Mouse (Mus musculus): ENCODE results near the gene C130060K24Rik. TPM values are rescaled to one million over a fixed set of nuclear protein-coding genes. Genes with fewer than 3 reads are reported as not detected.

Gene C130060K24Rik
- total and polyA plus RNA-seq, 3 experiments = 0.05 TPM; not detected in 2

- H3K9me3 ChIP-seq (replicated peaks) = no peaks in the 10 kb centered on the region
- no peaks in the 10 kb centered on the region for H3K36me3 ChIP-seq (replicated peaks)
- TF ChIP-seq POLR2AphosphoS5 (IDR thresholded peaks at IDR 0.05; ENCODE audit: insufficient replicate concordance, low read depth, low read length) (no peak), TAL1 (conservative IDR thresholded peaks at IDR 0.05; ENCODE audit: low read depth, low read length) (no peak), GATA1 (IDR thresholded peaks at IDR 0.05; ENCODE audit: borderline replicate concordance, low read length) (no peak), CTCF (IDR thresholded peaks at IDR 0.05; ENCODE audit: low read depth, low read length) (no peak), GATA2 (IDR thresholded peaks at IDR 0.05; ENCODE audit: borderline replicate concordance, low read depth, low read length) (no peak)
- H3K27me3 ChIP-seq (ENCODE audit: insufficient read depth, low read length) = no peaks in the 10 kb centered on the region; the same call in 1 of the 2 replicates
- H3K4me1 ChIP-seq (ENCODE audit: insufficient read depth, low read depth, low read length) = no peaks in the 10 kb centered on the region
- DNase-seq (ENCODE audit: low spot score) (no peak), ATAC-seq (ENCODE audit: extremely low read depth, insufficient number of reproducible peaks, low FRiP score, poor library complexity, severe bottlenecking) (no peak)
- H3K4me3 ChIP-seq (ENCODE audit: low read depth, low read length) = no peak overlapping the region
These were observed 84.4 kb downstream of the C130060K24Rik start for GRCm38 (mm10) chr6:65465294-65465693.

- no peaks in the 10 kb centered on the region for H3K36me3 ChIP-seq (replicated peaks)
- H3K4me3 ChIP-seq (ENCODE audit: low read depth, low read length) = no peak overlapping the region
- DNase-seq (ENCODE audit: low spot score) = no peak
These were observed 89.4 kb downstream of the C130060K24Rik start for GRCm38 (mm10) chr6:65470320-65470719.

GRCm38 (mm10) chr6:65472455-65472854 lies 91.5 kb downstream of the C130060K24Rik start:
- no peaks in the 10 kb centered on the region; the same call in 1 of the 2 replicates for H3K27me3 ChIP-seq (ENCODE audit: insufficient read depth, low read length)
- ATAC-seq (ENCODE audit: extremely low read depth, insufficient number of reproducible peaks, low FRiP score, poor library complexity, severe bottlenecking) (no peak), DNase-seq (ENCODE audit: low spot score) (no peak)
- TF ChIP-seq POLR2AphosphoS5 (IDR thresholded peaks at IDR 0.05; ENCODE audit: insufficient replicate concordance, low read depth, low read length) (no peak), GATA2 (IDR thresholded peaks at IDR 0.05; ENCODE audit: borderline replicate concordance, low read depth, low read length) (no peak), GATA1 (IDR thresholded peaks at IDR 0.05; ENCODE audit: borderline replicate concordance, low read length) (no peak), TAL1 (conservative IDR thresholded peaks at IDR 0.05; ENCODE audit: low read depth, low read length) (no peak), CTCF (IDR thresholded peaks at IDR 0.05; ENCODE audit: low read depth, low read length) (no peak)
- no peaks in the 10 kb centered on the region for H3K4me1 ChIP-seq (ENCODE audit: insufficient read depth, low read depth, low read length)
- H3K36me3 ChIP-seq (replicated peaks) = no peaks in the 10 kb centered on the region
- no peak overlapping the region for H3K4me3 ChIP-seq (ENCODE audit: low read depth, low read length)
- H3K9me3 ChIP-seq (replicated peaks) = no peaks in the 10 kb centered on the region

More at GRCm38 (mm10) chr6:65470320-65470719, 89.4 kb downstream of the C130060K24Rik start:
- TF ChIP-seq GATA2 (IDR thresholded peaks at IDR 0.05; ENCODE audit: borderline replicate concordance, low read depth, low read length) = no peak
- TF ChIP-seq TAL1 (conservative IDR thresholded peaks at IDR 0.05; ENCODE audit: low read depth, low read length) = no peak
- no peak for TF ChIP-seq POLR2AphosphoS5 (IDR thresholded peaks at IDR 0.05; ENCODE audit: insufficient replicate concordance, low read depth, low read length)
- TF ChIP-seq CTCF (IDR thresholded peaks at IDR 0.05; ENCODE audit: low read depth, low read length) = no peak
- TF ChIP-seq GATA1 (IDR thresholded peaks at IDR 0.05; ENCODE audit: borderline replicate concordance, low read length) = no peak
- ATAC-seq (ENCODE audit: extremely low read depth, insufficient number of reproducible peaks, low FRiP score, poor library complexity, severe bottlenecking) = no peak
- Histone ChIP-seq H3K4me1 (ENCODE audit: insufficient read depth, low read depth, low read length) (no peaks in the 10 kb centered on the region), H3K27me3 (ENCODE audit: insufficient read depth, low read length) (no peaks in the 10 kb centered on the region; the same call in 1 of the 2 replicates), H3K9me3 (replicated peaks) (no peaks in the 10 kb centered on the region)

GRCm38 (mm10) chr6:65498786-65499185 lies 117.9 kb downstream of the C130060K24Rik start:
- DNase-seq (ENCODE audit: low spot score) (no peak), ATAC-seq (ENCODE audit: extremely low read depth, insufficient number of reproducible peaks, low FRiP score, poor library complexity, severe bottlenecking) (no peak)
- TF ChIP-seq GATA2 (IDR thresholded peaks at IDR 0.05; ENCODE audit: borderline replicate concordance, low read depth, low read length) (no peak), POLR2AphosphoS5 (IDR thresholded peaks at IDR 0.05; ENCODE audit: insufficient replicate concordance, low read depth, low read length) (no peak), GATA1 (IDR thresholded peaks at IDR 0.05; ENCODE audit: borderline replicate concordance, low read length) (no peak), TAL1 (conservative IDR thresholded peaks at IDR 0.05; ENCODE audit: low read depth, low read length) (no peak), CTCF (IDR thresholded peaks at IDR 0.05; ENCODE audit: low read depth, low read length) (no peak)
- Histone ChIP-seq H3K4me1 (ENCODE audit: insufficient read depth, low read depth, low read length) (no peaks in the 10 kb centered on the region), H3K4me3 (ENCODE audit: low read depth, low read length) (no peak overlapping the region), H3K27me3 (ENCODE audit: insufficient read depth, low read length) (no peaks in the 10 kb centered on the region), H3K36me3 (replicated peaks) (no peaks in the 10 kb centered on the region), H3K9me3 (replicated peaks) (no peaks in the 10 kb centered on the region)

Other genes with a start within 250 kb of the C130060K24Rik start
- gene Hpgds, start 236.2 kb upstream of the C130060K24Rik start, total RNA-seq (2014; fragmentation: Nextera tagmentation) = not detected in 2 replicates
- gene Hpgds, start 236.2 kb upstream of the C130060K24Rik start, total RNA-seq (2017) = 4.8 and 5.0 TPM in 2 replicates
- gene Hpgds, start 236.2 kb upstream of the C130060K24Rik start, polyA plus RNA-seq (2012) = not detected in 2 replicates
- 0.19 and 0.38 TPM in 2 replicates for gene Tnip3, start 144.2 kb downstream of the C130060K24Rik start, total RNA-seq (2014; fragmentation: Nextera tagmentation)
- gene Tnip3, start 144.2 kb downstream of the C130060K24Rik start, total RNA-seq (2017) = 0.23 and 0.44 TPM in 2 replicates
- 0.06 TPM in 1 of 2 replicates, not detected in the other for gene Tnip3, start 144.2 kb downstream of the C130060K24Rik start, polyA plus RNA-seq (2012)